Mouse (Mus musculus) heart, embryonic 16.5 days (tissue): ENCODE results near the gene Mia. TPM values are rescaled to one million over a fixed set of nuclear protein-coding genes. Genes with fewer than 3 reads are reported as not detected.

Experiments used
- ATAC-seq: fragments of 200-750 bp; cut with Nextera tagmentation; replicated peaks from 2 replicates; pipeline ENCODE4 v1.8.0; 2017; ENCODE audit warnings: moderate number of reproducible peaks; ENCODE audit not compliant: insufficient read depth, low FRiP score; ENCODE audit errors: extremely low read depth
- H3K27ac ChIP-seq: fragments of 300-500 bp; sonication (generic); 2 replicates; pipeline ENCODE4 v1.5.1; 2014; ENCODE audit warnings: mild to moderate bottlenecking, low read length, control low read depth, moderate library complexity
- H3K27me3 ChIP-seq: fragments of 300-500 bp; sonication (generic); 2 replicates; pipeline ENCODE4 v1.6.1; 2014; ENCODE audit warnings: low read length, mixed read lengths; ENCODE audit not compliant: control insufficient read depth, insufficient read depth
- H3K36me3 ChIP-seq: fragments of 300-500 bp; sonication (generic); 2 replicates; pipeline ENCODE4 v1.6.1; 2014; ENCODE audit not compliant: control insufficient read depth, insufficient read depth
- H3K4me1 ChIP-seq: fragments of 300-500 bp; sonication (generic); 2 replicates; pipeline ENCODE4 v1.6.1; 2014; ENCODE audit warnings: low read length, mixed read lengths; ENCODE audit not compliant: control insufficient read depth, insufficient read depth
- H3K4me2 ChIP-seq: fragments of 300-500 bp; sonication (generic); 2 replicates; pipeline ENCODE4 v1.6.1; 2014; ENCODE audit warnings: low read depth, mild to moderate bottlenecking, control low read depth, low read length
- H3K4me3 ChIP-seq: fragments of 300-500 bp; sonication (generic); 2 replicates; pipeline ENCODE4 v1.5.1; 2014; ENCODE audit warnings: mild to moderate bottlenecking, control low read depth, low read length
- H3K9ac ChIP-seq: fragments of 300-500 bp; sonication (generic); 2 replicates; pipeline ENCODE4 v1.6.1; 2014; ENCODE audit warnings: low read length, control low read depth
- H3K9me3 ChIP-seq: fragments of 300-500 bp; sonication (generic); replicated peaks from 2 replicates; pipeline ENCODE4 v1.6.1; 2016; ENCODE audit warnings: low read length; ENCODE audit not compliant: control insufficient read depth
- WGBS: fragments of 180-500 bp; shearing (Covaris S2); extraction: QIAGEN DNeasy Blood & Tissue Kit; methylation state at CpG from one replicate; pipeline ENCODE4 v1.1.7; 2014; 5-methylcytosine and 5-hydroxymethylcytosine counted together
- polyA plus RNA-seq: library from polyadenylated mRNA; unstranded; fragments of >200 nt; fragmentation: Nextera tagmentation; extraction: Ambion mirVana; gene quantifications from 2 replicates; pipeline ENCODE4 v1.2.1, GENCODE M21; 2015

Gene Mia
- polyA plus RNA-seq, 1 experiment from 2014 or later = 5.0 TPM

DNA sequence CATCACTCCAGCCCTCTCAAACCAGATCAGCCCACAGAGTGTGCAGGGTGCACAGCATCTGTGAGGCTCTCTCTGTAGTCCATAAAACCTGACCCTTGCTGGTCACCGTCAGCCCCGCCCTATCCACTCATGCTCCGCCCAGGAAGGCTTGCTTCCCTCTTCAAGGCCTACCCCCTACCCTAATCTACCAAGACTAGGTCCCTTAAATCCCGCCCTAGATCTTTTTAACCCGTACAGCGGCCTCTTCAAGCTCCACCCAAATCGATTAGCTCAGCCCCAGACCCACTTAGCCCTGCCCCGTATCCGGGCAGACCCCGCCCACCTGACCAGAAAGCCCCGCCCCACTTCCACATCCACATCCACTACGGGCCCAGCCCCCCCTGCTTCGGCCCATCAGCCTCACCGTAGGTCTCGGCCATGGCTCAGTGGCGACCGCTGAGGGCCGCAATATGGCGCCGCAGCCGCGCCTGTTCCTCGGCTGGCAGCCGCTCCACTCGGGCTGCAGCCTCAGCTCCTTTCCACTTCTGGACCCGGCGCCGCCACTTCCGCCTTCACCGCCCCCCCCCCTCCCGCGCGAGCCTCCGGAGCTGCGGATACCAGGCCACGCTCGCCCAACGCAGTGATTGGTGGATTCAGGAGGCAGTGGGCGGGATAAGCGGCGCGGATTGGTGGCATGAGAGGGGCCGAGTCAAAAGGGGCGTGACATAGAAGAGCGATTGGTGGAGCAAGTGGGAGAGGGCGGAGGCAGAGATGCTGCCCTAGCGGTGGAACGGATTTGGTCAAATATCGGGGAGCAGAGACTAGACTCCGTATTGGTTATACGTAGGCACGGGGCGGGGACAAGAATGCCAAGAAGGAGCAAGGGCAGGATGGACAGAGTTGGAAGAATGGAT lies 2.4 kb downstream of the Mia start, which contains the start of gene Rab4b:
Rab4b (minus strand) TSS at position 573 of the 893 bp plus-strand sequence.
- Histone ChIP-seq H3K4me1 (peaks cover 13% of the 10 kb centered on the region), H3K9me3 (no peaks in the 10 kb centered on the region), H3K9ac (peak within 1 kb of the TSS; percentile 79), H3K27me3 (no peaks in the 10 kb centered on the region), H3K4me3 (peak within 1 kb of the TSS; percentile 89), H3K4me2 (peak within 1 kb of the TSS; percentile 71), H3K27ac (peak within 1 kb of the TSS; percentile 95), H3K36me3 (0 out of 2 replicates have a peak, but pooled peaks cover 5% of the 10 kb centered on the region)
- WGBS = 1% methylated on average over 50 of the region's 53 CpGs
- peak; percentile 98 for ATAC-seq

DNA sequence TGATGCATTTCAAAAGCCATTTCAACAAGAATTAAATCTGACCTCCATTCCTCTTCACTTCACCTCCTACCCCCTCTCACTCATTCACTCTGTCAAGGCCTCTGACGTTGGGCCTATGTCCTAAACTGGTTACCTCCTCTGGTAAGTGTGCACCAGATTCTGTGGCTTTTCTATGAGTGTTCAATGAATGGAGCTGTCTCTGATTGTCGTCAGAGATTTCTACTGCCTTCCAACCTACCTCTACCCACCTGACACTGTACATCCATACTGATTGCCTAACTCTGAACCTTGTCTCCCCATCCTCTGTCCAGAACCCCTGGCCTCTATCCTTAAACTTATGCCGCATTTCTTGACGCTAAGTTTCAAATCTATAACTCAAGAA lies 3.0 kb downstream of the Mia start:
- Histone ChIP-seq H3K4me2 (peak overlapping the region; percentile 71), H3K4me1 (peaks cover 13% of the 10 kb centered on the region)
- no peak for ATAC-seq

DNA sequence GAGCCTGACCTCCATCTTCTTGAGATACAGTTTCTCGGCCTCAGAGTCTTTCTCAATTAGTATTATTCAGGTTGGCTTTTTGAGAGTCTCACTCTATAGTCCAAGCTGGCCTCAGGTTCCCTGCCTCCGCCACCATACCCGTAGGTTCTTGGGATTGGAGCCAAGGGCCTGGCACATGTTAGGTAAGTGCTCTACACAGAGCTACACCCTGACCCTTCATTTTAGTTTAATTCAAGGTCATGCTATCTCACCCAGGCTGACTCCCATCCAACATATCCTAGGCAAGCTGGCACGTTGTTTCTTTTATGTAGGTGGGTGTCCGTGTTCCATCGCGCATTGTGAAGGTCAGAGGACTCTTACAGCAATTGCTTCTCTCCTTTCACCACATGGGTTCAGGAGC lies 6.1 kb downstream of the Mia start:
- no peak for ATAC-seq
- Histone ChIP-seq H3K4me1 (peaks cover 12% of the 10 kb centered on the region), H3K9me3 (no peaks in the 10 kb centered on the region), H3K36me3 (peaks cover 30% of the 10 kb centered on the region), H3K4me3 (no peak overlapping the region), H3K27me3 (no peaks in the 10 kb centered on the region), H3K27ac (no peak overlapping the region), H3K9ac (no peak overlapping the region), H3K4me2 (no peak overlapping the region)
- WGBS = 76% methylated on average over 7 of the region's 7 CpGs

More for the DNA sequence above, 3.0 kb downstream of the Mia start:
- WGBS = 22% methylated on average over 4 of the region's 4 CpGs
- H3K9ac ChIP-seq = peak overlapping the region; percentile 79
- no peaks in the 10 kb centered on the region for H3K9me3 ChIP-seq
- H3K36me3 ChIP-seq = 0 out of 2 replicates have a peak, but pooled peaks cover 10% of the 10 kb centered on the region
- H3K27ac ChIP-seq = peak overlapping the region; percentile 95
- peak overlapping the region; percentile 89 for H3K4me3 ChIP-seq
- H3K27me3 ChIP-seq = no peaks in the 10 kb centered on the region

DNA sequence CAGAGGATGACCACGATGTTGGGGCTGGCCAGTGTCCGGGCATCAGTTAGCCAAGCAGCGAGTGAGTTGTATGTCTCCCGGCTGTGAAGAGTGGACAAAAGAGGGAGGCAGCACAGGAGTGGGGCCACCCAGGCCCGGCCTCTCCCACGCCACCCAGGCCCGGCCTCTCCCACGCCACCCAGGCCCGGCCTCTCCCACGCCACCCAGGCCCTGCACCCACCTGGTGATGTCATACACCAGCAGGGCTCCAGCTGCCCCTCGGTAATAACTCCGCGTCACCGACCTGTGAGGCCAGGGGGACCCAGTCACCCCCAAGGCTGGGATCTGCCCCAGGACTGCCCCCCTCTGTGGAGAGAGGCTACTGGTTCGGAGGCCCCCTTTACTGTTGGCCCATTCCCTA lies 6.5 kb downstream of the Mia start:
- no peak overlapping the region for H3K4me3 ChIP-seq
- H3K4me1 ChIP-seq = peaks cover 8% of the 10 kb centered on the region; the same call in 1 of the 2 replicates
- 92% methylated on average over 15 of the region's 15 CpGs for WGBS
- H3K36me3 ChIP-seq = peaks cover 30% of the 10 kb centered on the region
- ATAC-seq = no peak
- H3K27me3 ChIP-seq = no peaks in the 10 kb centered on the region
- no peak overlapping the region for H3K9ac ChIP-seq
- no peak overlapping the region for H3K27ac ChIP-seq
- no peak overlapping the region for H3K4me2 ChIP-seq
- H3K9me3 ChIP-seq = no peaks in the 10 kb centered on the region

DNA sequence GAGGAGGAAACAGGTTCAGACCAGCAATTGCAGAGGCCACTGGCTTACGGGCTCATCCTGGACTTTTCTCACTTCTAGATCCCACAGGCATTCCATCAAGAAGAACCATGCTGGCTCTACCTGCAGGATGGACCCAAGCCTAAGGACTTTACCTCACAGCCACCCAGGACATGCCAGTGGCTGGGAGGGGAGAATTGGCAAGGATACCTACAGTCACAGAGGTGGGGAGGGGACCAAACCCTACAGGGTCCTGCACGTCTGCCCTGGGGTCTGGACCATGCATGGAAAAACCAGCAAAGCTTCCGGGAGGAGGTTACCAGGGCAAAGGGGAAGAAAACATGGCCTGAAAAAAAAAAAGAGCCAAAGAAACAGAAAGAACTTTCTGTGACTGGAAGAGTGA lies 10.0 kb downstream of the Mia start:
- no peak for ATAC-seq
- H3K27me3 ChIP-seq = no peaks in the 10 kb centered on the region
- WGBS = 88% methylated on average over 3 of the region's 3 CpGs
- peaks cover 30% of the 10 kb centered on the region for H3K36me3 ChIP-seq
- H3K9ac ChIP-seq = no peak overlapping the region
- H3K4me1 ChIP-seq = peaks cover 5% of the 10 kb centered on the region; the same call in 1 of the 2 replicates
- no peak overlapping the region for H3K4me3 ChIP-seq
- no peak overlapping the region for H3K4me2 ChIP-seq
- H3K27ac ChIP-seq = no peak overlapping the region
- no peaks in the 10 kb centered on the region for H3K9me3 ChIP-seq

DNA sequence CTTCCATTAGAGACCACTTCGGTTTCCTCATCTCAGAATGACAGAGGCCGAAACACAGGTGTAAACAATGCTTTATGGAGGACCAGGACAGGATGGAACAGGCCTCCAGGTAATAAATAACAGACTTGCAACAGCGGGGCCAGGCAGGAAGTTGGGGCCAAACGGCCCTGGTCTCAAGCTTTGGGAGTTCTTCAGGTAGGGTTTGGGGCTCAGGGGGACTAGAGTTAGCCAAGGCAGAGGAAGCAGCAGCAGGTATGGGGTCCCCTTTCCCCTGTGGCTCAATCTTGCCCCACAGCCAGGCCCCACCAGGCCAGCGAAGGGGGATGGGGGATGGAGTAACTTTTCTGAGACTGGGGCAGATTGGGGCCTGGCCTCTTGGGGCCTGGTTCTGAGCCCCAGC lies 12.6 kb downstream of the Mia start:
- WGBS = 92% methylated on average over 5 of the region's 5 CpGs
- Histone ChIP-seq H3K9me3 (no peaks in the 10 kb centered on the region), H3K9ac (no peak overlapping the region), H3K36me3 (peaks cover 32% of the 10 kb centered on the region), H3K4me1 (peaks cover 27% of the 10 kb centered on the region), H3K4me2 (no peak overlapping the region), H3K27me3 (no peaks in the 10 kb centered on the region), H3K4me3 (no peak overlapping the region), H3K27ac (no peak overlapping the region)
- no peak for ATAC-seq

DNA sequence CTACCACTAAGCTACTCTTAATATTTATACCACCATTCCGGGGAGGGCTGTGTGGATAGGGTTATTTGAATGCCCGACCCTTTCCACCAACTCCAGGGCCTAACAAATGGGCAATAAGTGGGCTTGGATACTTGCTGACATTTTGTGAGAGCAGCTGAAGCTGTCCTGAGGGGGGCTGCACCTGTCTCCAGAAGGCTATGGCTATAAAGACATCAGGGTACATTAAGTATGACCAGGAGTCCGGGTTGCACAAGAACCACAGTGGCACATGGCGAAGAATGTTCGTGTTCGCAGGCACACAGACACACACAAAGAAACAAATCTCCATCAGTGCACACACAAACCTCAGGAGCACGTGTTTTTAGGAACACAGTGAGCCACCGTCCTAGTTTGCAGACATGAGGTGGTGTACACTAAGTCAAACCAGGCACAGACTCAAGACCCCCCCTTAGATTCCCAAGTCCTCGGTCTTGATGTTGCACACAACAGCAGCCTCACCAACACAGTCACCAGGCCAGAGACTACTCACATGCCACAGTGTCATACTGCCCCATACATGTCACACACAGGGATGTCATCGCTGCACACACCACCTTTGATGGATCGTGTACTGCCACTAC lies 13.4 kb downstream of the Mia start:
- Histone ChIP-seq H3K27ac (peak overlapping the region; percentile 96), H3K4me1 (peaks cover 34% of the 10 kb centered on the region), H3K4me3 (peak overlapping the region; percentile 73), H3K27me3 (no peaks in the 10 kb centered on the region), H3K9ac (peak overlapping the region; percentile 85), H3K36me3 (peaks cover 28% of the 10 kb centered on the region), H3K4me2 (peak overlapping the region; percentile 73), H3K9me3 (no peaks in the 10 kb centered on the region)
- WGBS = 71% methylated on average over 11 of the region's 11 CpGs
- no peak for ATAC-seq

DNA sequence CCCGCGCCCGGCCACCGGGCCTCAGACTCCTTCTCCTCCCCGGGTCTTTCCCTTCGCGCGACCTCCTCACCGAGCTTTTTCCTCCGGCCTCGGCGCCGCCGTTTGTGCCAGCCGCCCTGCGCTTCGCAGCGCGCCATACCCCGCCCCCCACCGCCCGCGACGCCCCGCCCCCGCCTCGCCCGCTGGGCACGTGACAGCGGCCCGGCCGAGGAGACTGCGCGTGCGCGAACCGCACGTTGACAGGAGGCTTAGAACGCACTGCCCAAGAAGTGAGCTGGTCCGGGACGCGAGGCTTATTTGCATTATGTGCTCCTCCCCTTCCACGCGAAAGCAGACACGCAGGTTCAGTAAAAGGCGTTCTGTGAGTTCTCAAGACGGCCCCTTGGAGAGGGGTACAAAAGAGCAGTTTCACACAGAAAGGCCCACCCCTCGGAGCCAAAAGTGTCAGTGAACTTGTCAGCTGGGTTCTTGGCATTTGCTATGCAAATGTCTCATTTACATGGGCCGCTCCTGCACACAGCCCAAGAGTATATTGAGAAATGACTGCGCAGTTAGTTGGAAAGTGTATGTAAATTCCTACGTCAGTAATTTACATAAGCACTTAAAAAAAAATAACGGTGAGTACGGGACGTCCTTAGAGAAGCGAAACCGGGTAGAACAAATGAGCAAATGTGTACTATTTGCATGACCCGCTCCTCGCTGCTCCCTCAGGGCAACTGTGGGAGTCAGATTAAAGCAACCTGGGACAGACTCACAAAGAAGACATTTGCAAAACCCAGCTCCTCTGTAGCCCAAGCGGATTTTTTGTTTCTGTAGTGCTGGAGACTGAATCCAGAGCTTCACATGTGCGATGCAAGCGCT lies 14.1 kb downstream of the Mia start, which contains the start of gene Egln2:
Egln2 (minus strand) TSS at position 189 of the 861 bp plus-strand sequence.
- H3K27me3 ChIP-seq = no peaks in the 10 kb centered on the region
- WGBS = 2% methylated on average over 59 of the region's 61 CpGs
- peak within 1 kb of the TSS; percentile 96 for H3K27ac ChIP-seq
- H3K4me1 ChIP-seq = peaks cover 40% of the 10 kb centered on the region
- peak within 1 kb of the TSS; percentile 73 for H3K4me2 ChIP-seq
- peak; percentile 86 for ATAC-seq
- H3K9ac ChIP-seq = peak within 1 kb of the TSS; percentile 85
- H3K4me3 ChIP-seq = peak within 1 kb of the TSS; percentile 73
- H3K9me3 ChIP-seq = no peaks in the 10 kb centered on the region
- H3K36me3 ChIP-seq = peaks cover 20% of the 10 kb centered on the region
